Mouse (Mus musculus) adrenal gland, postnatal 10 days (tissue): ENCODE data around the gene Macrod2. TPM values are rescaled to one million over a fixed set of nuclear protein-coding genes. Genes with fewer than 3 reads are reported as not detected.

Experiments
- DNase-seq: peaks from one replicate; pipeline ENCODE4 v3.0.0; 2021; ENCODE audit warnings: mixed read lengths
- total RNA-seq, 2 experiments: library from RNA; stranded (reverse); gene quantifications; 2 replicates each; pipeline ENCODE4 v1.2.3; 2021

Macrod2 gene
- total RNA-seq, 2 experiments from 2014 or later = 7.9 to 9.5 TPM

- no peak for DNase-seq
Observed at GRCm38 (mm10) chr2:142243483-142243882, 1848.4 kb downstream of the Macrod2 start.

- no peak for DNase-seq
Observed at GRCm38 (mm10) chr2:142250383-142250782, 1855.3 kb downstream of the Macrod2 start.

DNA sequence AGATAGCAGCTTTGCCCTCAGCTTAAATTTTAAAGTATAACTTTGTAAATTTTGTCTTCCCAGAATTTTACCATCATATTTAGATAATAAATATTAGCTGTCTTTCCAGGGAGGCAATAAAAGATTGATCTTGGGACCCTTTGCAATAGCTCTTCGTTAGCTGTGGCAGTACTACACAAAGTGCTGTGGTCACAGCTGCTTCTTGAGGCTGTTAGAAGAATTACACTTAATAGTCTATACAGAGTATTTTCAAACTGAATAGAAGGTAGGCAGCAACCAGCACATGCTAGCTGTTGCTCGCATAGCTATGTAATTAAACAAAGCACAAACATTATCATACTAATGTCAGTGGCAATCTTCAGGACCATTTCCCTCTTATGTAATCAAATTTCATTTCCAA is 1856.4 kb downstream of the Macrod2 start:
- DNase-seq = no peak

DNA sequence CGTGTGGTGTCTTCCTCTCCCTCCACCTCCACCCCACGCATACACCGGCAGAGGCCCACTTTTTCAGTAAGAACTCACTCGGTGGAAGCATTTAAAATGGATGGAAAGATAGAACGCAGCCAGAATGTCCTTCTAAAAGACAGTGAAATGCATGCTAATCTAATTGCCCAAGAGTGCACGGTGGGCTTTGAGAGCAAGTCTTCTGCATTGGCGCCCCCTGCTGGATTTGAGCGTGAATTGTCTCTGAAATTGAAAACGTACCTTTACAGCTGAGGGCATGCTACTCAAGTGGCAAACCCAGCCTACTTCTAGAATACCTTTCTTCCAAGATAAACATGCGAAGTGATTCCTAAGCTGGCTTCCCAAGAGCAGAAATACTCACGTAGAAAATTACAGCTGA is 1858.8 kb downstream of the Macrod2 start:
- peak; percentile 78 for DNase-seq

DNA sequence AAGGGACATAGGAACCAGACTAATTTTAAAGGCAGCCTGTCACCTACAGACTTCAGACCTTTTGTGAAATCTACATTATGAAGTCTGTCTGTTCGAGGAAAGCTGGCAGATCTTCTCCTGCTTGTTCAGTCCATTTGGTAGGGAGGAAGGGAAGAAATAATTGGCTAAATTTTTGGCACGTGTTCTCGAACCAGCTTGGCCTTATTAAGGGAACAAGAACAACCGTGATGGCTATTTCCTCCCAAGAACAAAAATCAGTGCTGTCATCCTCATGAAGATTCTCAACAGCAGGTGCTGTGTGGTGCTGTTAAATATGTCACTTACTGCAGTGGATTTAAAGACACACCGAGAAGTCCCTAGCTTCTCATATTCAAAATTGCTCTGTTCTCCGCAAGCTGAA is 1859.5 kb downstream of the Macrod2 start:
- no peak for DNase-seq

GRCm38 (mm10) chr2:142257501-142257900 is 1862.4 kb downstream of the Macrod2 start:
- no peak for DNase-seq

DNA sequence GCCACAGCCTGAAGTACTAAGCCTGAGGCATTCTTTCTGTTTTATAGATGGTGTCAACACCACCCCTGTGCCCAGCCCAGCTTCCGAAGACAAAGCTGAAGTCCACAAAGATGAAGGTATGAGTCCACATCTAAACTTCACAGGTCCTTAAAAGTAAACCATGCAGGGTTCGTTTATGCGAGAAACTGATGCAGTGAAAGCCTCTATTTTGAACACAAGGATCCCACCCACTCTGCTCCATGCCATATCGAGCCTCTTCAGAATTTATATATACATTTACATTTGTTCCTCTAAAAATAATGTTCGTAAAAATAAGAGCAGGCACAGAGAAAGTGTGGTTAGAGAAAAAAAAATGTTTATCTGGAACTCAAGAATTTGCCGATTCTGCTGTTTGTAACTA is 1865.9 kb downstream of the Macrod2 start:
- no peak for DNase-seq

- DNase-seq = no peak
Observed at GRCm38 (mm10) chr2:142264697-142265096, 1869.6 kb downstream of the Macrod2 start.

GRCm38 (mm10) chr2:142267836-142268235 is 1872.7 kb downstream of the Macrod2 start:
- no peak for DNase-seq

DNA sequence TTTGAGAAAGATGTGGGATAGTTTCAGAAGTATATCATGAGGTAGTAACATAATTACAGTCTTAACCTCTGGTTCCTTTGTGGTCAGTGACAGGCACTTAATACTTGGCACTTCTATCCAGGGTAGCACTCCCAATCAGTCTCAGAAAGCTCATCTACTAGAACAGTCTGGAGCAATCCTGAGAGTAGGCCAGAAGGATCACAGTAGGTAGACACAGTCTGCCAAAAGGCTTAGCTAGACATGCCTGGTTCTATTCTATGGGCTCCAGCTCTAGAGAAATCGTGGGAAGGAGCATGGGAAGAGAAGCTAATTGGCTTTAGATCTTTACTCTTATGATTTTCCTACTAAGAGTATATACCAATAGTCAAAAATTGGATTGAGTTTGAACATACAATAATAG is 1891.7 kb downstream of the Macrod2 start:
- DNase-seq = no peak

DNA sequence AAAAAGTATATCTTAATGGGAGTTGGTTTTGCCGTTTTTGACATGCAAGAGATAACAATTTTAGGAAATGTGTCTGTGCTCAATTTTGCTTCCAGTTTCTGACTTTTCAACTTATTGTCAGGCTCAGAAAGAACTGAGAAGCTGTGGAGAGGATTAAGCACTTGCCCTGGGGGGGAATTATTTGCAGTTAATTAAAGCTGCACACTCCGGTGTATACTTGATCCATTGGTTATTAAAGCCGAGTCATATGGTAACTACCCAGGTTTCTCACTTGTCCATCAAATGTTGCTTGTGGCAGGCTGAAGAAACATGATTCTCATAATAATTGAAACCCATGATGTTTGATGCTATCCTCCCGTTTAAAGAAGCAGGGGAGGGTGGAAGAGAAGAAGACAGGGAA is 1899.7 kb downstream of the Macrod2 start:
- no peak for DNase-seq

DNA sequence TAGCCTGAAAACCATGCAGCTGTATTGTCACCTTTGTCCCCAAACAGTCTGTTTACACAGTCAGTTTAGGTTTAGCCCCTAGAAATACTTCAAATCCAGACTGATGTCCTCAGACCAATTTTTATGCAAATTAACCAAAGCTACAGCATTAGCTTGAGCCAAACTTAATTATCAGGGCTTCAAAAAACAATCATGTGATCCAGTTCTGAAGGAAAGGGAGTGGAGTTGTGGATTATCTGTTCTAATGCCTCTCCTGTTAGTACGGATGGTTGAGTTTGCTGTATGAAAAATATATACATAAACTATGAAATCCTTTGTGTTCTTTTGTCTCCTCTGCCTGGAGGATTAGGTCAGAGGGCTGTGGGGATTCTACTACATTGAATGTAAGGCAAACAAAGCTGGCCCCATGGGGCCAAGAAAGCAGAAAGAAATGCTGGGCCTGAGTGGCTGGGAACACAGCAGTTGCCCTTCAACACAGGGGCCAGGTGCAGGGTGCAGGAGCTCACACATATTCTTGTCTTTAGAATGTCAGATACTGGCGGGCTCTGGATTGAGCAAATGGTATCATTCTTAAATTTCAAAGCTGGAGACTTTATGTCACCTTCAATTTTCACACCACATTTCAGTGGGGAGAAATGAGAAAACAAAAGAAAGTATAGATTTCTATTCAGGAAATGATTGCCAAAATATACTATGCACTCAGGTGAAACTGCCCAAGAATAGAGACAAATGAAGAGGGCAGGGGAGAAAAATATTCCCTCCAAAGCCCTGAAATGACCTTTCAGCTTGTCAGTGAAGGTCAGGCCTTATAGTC is 1908.2 kb downstream of the Macrod2 start:
- no peak for DNase-seq

DNA sequence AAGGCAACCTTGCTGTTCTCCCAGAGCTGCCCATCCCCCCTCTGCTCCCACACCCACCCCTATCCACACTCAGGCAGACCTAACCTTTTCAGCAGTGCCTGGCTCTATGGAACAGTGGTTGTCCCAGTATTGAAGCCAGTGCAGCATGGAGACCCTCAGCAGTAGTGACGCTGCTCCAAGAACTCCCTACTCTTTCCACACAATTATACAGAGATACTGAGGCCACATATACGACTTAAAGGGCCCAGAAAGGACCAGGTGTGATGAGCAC is 1908.7 kb downstream of the Macrod2 start:
- no peak for DNase-seq

GRCm38 (mm10) chr2:142323158-142323557 is 1928.0 kb downstream of the Macrod2 start:
- DNase-seq = no peak

GRCm38 (mm10) chr2:142326737-142327136 is 1931.6 kb downstream of the Macrod2 start:
- DNase-seq = no peak

DNA sequence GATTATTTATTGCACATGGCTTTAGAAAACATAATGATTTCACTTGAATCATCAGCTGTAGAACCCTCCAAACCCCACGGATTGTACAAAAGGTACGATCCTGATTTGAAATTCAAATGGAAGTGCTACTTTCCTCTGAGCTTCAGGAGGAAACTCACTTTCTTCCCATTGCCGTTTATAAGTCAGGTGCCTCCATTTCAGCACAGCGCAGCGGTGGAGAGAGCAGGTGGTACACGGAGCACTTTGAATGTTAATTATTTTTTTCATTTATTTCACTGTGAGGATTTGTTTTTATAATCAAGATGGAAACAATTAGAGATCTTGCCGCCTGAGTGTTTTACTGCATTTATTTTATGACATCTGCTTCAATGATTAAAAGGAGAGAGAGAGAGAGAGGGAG is 1934.7 kb downstream of the Macrod2 start:
- no peak for DNase-seq

GRCm38 (mm10) chr2:142334441-142335102 is 1939.5 kb downstream of the Macrod2 start:
- no peak for DNase-seq

- DNase-seq = no peak
Observed at GRCm38 (mm10) chr2:142335103-142335999, 1940.2 kb downstream of the Macrod2 start.

DNA sequence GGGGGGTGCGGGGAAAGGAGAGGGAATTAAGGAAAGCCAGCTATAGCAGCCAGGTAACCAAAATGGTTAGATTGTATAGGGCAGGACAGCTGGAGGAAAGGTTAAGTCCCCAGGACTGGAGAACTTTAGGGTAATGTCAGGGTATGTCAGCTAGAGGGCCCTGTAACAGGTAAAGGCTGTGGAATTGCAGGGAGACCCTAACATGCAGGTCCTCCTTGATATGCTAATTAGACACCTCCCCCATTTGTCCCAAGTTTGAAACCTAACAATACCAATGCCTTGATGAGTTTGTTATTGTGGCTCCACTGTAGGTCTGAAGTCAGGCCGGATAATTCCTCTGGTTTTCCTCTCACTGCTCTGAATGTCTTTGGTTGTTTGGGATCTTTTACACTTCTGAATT is 1948.9 kb downstream of the Macrod2 start:
- no peak for DNase-seq

DNA sequence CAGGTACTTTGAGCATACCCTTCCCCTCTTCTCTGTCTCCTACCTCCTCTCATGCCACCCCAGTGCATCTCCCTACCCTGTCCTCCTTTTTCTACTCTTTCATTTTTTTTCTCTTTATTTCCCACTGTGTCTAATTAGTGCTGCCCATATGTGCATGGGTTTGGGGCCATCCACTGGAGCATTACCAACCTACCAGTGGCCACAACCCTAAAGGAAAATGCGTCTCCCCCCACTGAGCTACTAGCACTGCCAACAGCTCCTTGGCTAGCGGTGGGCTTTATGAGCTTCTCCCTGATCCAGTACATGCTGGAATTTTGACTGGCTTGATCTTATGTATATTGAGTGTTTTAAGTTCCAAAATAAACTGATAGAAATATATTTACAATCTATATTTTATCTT is 1949.6 kb downstream of the Macrod2 start:
- no peak for DNase-seq

DNA sequence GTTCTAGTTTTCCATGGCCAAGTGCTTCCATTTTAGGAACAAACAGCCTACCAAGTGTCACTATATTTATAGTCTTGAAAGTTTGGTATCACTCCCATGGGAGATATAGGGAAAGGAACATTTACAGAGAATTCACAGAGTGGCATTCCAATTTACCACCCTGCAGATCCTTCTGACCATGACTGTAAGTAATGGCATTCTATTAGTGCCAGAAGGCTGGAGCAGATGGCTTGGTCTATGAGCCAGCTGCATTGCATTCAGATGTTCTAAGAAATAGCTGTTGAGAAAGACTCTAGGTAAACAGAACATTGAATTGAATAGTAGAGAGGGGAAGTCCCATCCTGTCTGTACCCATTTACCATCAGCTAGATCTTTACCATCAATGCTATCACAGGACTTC is 1954.7 kb downstream of the Macrod2 start:
- DNase-seq = no peak

DNA sequence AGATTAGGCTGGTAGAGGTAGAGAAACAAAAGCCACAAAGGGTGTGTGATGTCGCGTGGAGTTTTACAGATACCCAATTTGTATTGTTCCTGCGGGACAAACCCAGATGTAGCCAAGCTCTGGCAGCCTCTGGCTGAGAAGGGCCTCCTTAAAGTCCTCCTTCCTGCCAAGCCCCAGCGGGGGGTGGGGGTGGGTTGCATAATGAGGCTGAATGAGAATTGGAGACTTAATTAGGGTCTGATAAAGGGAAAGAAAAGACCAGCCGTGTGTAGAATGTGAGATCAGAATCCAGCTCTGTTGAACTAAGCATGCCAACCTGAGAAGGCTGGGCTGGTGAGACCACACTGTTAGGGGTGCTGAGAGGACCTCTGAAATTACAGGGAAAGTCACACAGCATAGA is 1967.8 kb downstream of the Macrod2 start:
- DNase-seq = no peak

GRCm38 (mm10) chr2:142373978-142374377 is 1978.9 kb downstream of the Macrod2 start:
- DNase-seq = no peak
